Mouse (Mus musculus) skeletal muscle tissue, adult 2 months (tissue): Measurements from ENCODE around the gene Myh9.

Source experiments
- DNase-seq: peaks from one replicate; pipeline ENCODE4 v3.0.0-alpha.2; 2012; ENCODE audit warnings: low read depth, low spot score

Gene Myh9

GRCm38 (mm10) chr15:77842047-77842843 lies at the start of gene Myh9:
TSS of gene Myh9 (minus strand) at chr15:77842175.
- DNase-seq: peak; percentile 100

GRCm38 (mm10) chr15:77891766-77892165 lies 49.8 kb upstream of the Myh9 start:
- DNase-seq: no peak

GRCm38 (mm10) chr15:77889761-77890422 lies 47.9 kb upstream of the Myh9 start:
- DNase-seq: no peak

GRCm38 (mm10) chr15:77888286-77888685 lies 46.3 kb upstream of the Myh9 start:
- DNase-seq: no peak

- DNase-seq: no peak
Measured at GRCm38 (mm10) chr15:77887093-77887488, 45.1 kb upstream of the Myh9 start.

- no peak for DNase-seq
Measured at GRCm38 (mm10) chr15:77886369-77887092, 44.6 kb upstream of the Myh9 start.

- no peak for DNase-seq
Measured at GRCm38 (mm10) chr15:77885945-77886344, 44.0 kb upstream of the Myh9 start.

GRCm38 (mm10) chr15:77885159-77885558 lies 43.2 kb upstream of the Myh9 start:
- DNase-seq: no peak

GRCm38 (mm10) chr15:77883697-77884010 lies 41.7 kb upstream of the Myh9 start:
- no peak for DNase-seq

GRCm38 (mm10) chr15:77882797-77883696 lies 41.1 kb upstream of the Myh9 start:
- no peak for DNase-seq

- DNase-seq: no peak
Measured at GRCm38 (mm10) chr15:77882297-77882696, 40.3 kb upstream of the Myh9 start.

GRCm38 (mm10) chr15:77881698-77882097 lies 39.7 kb upstream of the Myh9 start:
- DNase-seq: no peak

GRCm38 (mm10) chr15:77880738-77881137 lies 38.8 kb upstream of the Myh9 start:
- no peak for DNase-seq

GRCm38 (mm10) chr15:77879756-77880155 lies 37.8 kb upstream of the Myh9 start:
- no peak for DNase-seq

- DNase-seq: no peak
Measured at GRCm38 (mm10) chr15:77877209-77877608, 35.2 kb upstream of the Myh9 start.

GRCm38 (mm10) chr15:77876716-77877115 lies 34.7 kb upstream of the Myh9 start:
- DNase-seq: no peak

- no peak for DNase-seq
Measured at GRCm38 (mm10) chr15:77875953-77876352, 34.0 kb upstream of the Myh9 start.

- no peak for DNase-seq
Measured at GRCm38 (mm10) chr15:77874807-77875206, 32.8 kb upstream of the Myh9 start.

GRCm38 (mm10) chr15:77874310-77874709 lies 32.3 kb upstream of the Myh9 start:
- no peak for DNase-seq

GRCm38 (mm10) chr15:77873564-77873963 lies 31.6 kb upstream of the Myh9 start:
- DNase-seq: no peak

- DNase-seq: no peak
Measured at GRCm38 (mm10) chr15:77872996-77873395, 31.0 kb upstream of the Myh9 start.

GRCm38 (mm10) chr15:77868340-77868739 lies 26.4 kb upstream of the Myh9 start:
- no peak for DNase-seq
